Mouse (Mus musculus): ENCODE data around the gene Reep1. TPM values are rescaled to one million over a fixed set of nuclear protein-coding genes. Genes with fewer than 3 reads are reported as not detected.

Reep1 gene
- total RNA-seq, 2 experiments from 2014 or later = 158 to 166 TPM

DNA sequence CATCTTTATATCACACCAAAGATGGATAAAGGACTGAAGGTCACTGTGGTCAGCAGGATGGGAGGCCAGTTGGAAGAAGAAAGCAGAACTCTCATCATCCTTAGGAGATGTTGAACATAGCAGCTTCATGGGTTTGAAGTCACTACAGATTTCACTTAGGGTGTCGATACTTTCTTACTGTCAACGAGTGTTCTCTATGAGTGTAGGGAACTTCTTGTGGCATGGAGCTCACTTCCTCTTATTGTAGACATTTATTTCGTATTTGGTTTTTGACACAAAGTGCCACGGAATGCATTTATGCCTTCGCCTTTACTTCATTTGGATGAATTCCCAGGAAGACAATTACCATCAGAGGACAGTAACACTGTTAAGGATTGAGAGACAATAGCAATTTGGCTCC is 28.7 kb downstream of the Reep1 start:
- no peak for DNase-seq (ENCODE audit: low spot score in 2 of 2)

GRCm38 (mm10) chr6:71737202-71737601 is 29.8 kb downstream of the Reep1 start:
- DNase-seq (ENCODE audit: low spot score in 2 of 2) = no peak

DNA sequence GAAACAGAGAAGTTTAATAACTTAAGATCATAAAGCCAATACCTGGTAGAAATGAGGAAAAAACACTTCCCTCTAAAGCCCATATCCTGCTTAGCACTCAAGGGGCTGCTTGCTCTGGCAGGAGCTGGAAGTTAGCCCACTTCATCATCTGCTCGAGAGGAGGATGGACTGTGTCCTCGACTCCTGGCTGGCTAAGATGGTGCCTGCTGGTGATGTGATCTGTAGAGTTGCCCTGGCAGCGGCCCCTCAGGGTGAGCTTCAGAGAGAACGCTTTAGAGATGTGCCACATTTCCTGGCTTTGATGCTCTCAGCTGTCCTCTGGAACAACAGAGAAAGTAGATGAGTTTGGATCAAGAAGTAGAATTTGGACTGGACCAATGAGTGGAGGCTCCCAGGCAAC is 31.2 kb downstream of the Reep1 start:
- no peak for DNase-seq (ENCODE audit: low spot score in 2 of 2)

DNA sequence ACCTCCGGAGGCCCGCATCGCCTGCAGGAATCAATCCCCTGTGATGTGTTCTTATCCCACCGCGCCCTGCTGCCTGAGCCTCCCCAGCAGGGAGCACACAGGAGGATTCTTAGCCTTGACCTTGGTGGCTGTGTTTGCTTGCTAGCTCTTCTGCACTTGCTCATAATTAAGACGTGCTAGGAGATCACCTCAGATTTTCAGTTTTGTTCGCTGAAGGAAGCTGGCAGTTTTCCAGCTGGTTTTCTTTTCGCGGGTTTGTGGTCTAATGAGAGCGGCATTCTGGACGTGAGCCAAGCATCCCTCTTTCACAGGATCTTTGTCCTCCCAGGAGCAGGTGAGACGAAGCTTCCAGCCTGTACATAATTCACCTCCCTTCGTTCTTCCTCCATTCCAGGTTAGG is 33.6 kb downstream of the Reep1 start:
- DNase-seq (ENCODE audit: low spot score in 2 of 2) = no peak

DNA sequence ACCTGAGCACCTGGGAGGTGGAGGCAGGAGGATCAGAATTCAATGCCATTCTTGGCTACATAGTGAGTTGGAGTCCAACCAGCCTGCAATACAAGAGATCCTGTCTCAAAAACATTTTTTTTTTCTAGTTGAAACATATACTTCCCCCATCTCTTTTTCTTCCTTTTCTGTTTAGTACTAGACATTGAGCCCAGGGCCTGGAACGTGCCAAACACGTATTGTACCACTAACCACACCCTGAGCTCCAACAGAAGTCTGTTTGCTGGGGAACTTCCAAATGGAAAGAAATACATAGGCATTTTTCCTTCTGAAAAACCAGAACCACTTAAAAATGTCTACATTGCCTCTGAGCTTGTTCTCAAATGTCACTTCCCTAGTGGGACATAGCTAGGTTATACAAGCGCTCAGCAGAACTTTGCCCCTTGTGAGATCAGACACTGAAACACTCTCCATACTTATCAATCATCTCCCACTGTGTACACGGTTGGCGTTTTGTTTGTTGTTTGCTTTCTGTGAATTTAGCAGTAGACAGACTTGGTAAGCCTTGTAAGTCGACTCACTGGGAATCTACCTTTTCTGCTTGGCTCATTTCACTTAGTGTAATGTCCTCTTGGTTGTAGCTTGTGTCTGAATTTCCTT is 34.8 kb downstream of the Reep1 start:
- DNase-seq (ENCODE audit: low spot score in 2 of 2) = no peak

GRCm38 (mm10) chr6:71744934-71745333 is 37.6 kb downstream of the Reep1 start:
- no peak for DNase-seq (ENCODE audit: low spot score in 2 of 2)

DNA sequence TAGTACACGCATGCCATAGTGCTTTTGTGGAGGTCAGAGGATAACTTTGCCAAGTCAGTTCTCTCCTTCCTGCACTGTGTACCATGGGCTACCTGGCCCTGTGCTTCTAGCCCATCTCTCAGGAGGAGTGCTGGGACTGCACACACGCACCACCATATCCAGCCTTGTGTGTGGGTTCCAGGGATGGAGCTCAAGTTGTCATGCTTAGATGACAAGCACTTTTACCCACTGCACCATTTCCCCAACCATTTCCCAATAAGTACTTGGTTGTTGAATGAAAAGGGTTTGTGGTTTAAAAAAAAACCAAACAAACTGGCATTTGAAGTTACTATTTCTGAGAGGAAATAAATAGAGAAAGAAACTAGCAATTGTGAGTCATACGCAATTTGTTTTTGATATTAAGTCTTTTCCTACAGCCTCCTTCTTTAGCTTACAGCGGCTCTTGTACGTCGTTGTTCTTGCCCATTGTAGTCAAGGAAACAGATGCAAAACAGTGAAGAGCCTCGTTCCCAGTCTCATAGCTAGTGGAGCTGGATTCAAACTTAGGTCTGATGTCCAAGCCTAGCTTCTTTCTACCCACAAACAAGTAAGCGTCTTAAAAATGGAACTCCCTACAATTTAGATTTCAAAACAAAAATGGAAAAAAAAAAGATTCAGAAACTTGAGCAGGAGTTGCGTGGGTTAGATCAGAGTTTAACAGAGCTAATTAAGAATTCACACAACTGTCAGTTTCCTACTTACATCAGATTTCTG is 38.3 kb downstream of the Reep1 start:
- no peak for DNase-seq (ENCODE audit: low spot score in 2 of 2)

- no peak for DNase-seq (ENCODE audit: low spot score in 2 of 2)
Observed at GRCm38 (mm10) chr6:71746246-71746645, 38.9 kb downstream of the Reep1 start.

- no peak for DNase-seq (ENCODE audit: low spot score in 2 of 2)
Observed at GRCm38 (mm10) chr6:71746846-71747245, 39.5 kb downstream of the Reep1 start.

- DNase-seq (ENCODE audit: low spot score in 2 of 2) = no peak
Observed at GRCm38 (mm10) chr6:71751602-71752001, 44.2 kb downstream of the Reep1 start.

GRCm38 (mm10) chr6:71752791-71753464 is 45.6 kb downstream of the Reep1 start:
- peak; percentile 82 to 83 for DNase-seq (ENCODE audit: low spot score in 2 of 2)

- peak; percentile 46 to 61 for DNase-seq (ENCODE audit: low spot score in 2 of 2)
Observed at GRCm38 (mm10) chr6:71757039-71757894, 49.9 kb downstream of the Reep1 start.

GRCm38 (mm10) chr6:71758780-71759179 is 51.4 kb downstream of the Reep1 start:
- no peak for DNase-seq (ENCODE audit: low spot score in 2 of 2)

- no peak for DNase-seq (ENCODE audit: low spot score in 2 of 2)
Observed at GRCm38 (mm10) chr6:71760073-71760472, 52.7 kb downstream of the Reep1 start.

- DNase-seq (ENCODE audit: low spot score in 2 of 2) = no peak
Observed at GRCm38 (mm10) chr6:71767761-71768160, 60.4 kb downstream of the Reep1 start.

DNA sequence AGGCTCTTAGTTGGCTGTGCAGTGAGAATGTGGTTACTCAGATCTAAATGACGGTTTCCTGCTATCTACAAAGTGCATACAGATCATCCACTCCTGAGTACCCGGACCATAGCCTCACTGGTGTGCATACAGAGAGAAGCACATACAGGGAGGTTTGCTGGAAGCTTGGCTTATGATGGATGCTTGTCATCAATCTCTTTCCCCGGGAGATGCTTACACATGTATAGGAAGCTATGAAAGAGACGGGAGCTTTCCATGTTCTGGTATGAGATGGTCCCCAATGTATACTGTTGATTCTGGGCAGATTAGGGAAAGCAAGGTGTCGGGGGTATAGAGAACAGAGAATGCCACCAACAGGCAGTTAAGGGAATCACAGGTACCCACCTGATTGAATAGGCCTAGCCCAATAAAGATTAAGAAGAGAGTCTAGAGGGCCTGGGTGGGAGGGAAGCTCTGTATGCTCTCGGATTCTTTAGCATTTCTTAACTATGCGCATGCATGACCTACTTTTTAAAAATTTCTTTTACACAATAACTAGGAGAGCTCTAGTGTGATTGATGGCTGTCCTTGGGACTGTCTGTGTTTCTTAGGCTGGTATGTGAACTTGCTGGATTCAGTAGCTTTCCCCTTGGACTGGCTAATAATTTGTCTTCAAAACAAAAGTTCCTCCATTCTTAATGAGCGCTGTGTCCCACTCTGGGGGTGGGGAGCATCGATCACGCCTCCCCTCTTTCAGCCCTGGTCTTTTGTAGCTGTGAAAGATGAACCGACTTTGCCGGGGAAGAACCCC is 62.7 kb downstream of the Reep1 start:
- DNase-seq (ENCODE audit: low spot score in 2 of 2) = no peak

- no peak for DNase-seq (ENCODE audit: low spot score in 2 of 2)
Observed at GRCm38 (mm10) chr6:71770856-71771255, 63.5 kb downstream of the Reep1 start.

GRCm38 (mm10) chr6:71771282-71771681 is 63.9 kb downstream of the Reep1 start:
- DNase-seq (ENCODE audit: low spot score in 2 of 2) = no peak

- DNase-seq (ENCODE audit: low spot score in 2 of 2) = no peak
Observed at GRCm38 (mm10) chr6:71772156-71772555, 64.8 kb downstream of the Reep1 start.

DNA sequence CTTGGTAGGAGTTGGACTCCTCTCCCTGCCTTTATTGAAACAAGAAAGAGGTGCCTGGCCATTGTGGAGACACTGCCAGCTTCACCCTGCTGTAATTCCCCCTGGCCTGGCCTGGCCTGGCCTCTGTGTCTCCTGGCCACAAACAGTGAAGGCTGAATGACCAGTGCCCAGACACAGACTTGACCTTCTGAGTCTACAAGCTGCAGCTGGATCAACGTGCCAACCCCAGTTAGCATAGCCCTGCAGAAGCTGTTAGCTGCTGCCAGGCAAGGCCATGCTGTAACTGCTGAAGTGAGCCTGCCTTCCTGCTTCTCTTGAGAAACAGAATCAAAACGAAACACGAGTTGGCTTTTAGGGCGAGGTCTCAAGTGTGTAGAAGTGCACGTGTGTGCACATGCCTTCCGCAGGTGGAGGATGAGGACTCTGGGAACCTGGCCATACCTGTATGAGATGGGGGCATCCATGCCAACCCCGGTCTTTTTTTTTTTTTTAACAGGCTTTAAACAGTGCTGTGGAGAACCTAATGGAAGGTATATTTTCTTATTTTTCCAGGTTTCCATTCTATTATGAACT is 65.4 kb downstream of the Reep1 start:
- no peak for DNase-seq (ENCODE audit: low spot score in 2 of 2)
